In genomic region chr1:164458245-164458613, GRCm38 (mm10) we compare ENCODE assay signal across 9 mouse cellular contexts. TPM values are rescaled to one million over a fixed set of nuclear protein-coding genes. Genes with fewer than 3 reads are reported as not detected.
DNase-seq lines count a peak whose midpoint lies in the region; ATAC-seq and TF ChIP-seq lines count a peak whose summit lies in the region.
"Had no signal": no experiment of that assay in that cellular context is flagged by ENCODE, and none has a peak within 500 bp of the region (broad histone marks: within the 10 kb centered on the region; RNA-seq: fewer than 3 reads in every experiment).

Gene Atp1b1, minus strand, starts transcription at chr1:164458355.

- H3K4me3 ChIP-seq in ES-E14 (ENCODE audit: insufficient read depth in 1 of 2, low read depth in 1 of 2, low read length in 2 of 2, poor library complexity in 1 of 2, severe bottlenecking in 1 of 2): peak within 1 kb of the TSS; percentile 95 to 98
- H3K4me3 ChIP-seq in lung, embryonic 15.5 days: peak within 1 kb of the TSS; percentile 72

- H3K9ac ChIP-seq in ES-E14 (ENCODE audit: insufficient read depth, low read depth, low read length, poor library complexity, severe bottlenecking): peak within 1 kb of the TSS; percentile 89
- H3K9ac ChIP-seq in lung, embryonic 15.5 days: peak within 1 kb of the TSS; percentile 82

- peak; percentile 88 for ATAC-seq in lung, embryonic 15.5 days (ENCODE audit: borderline replicate concordance, extremely low read depth, low FRiP score, low TSS enrichment)

- H3K4me2 ChIP-seq in lung, embryonic 15.5 days: peak within 1 kb of the TSS; percentile 93

- peak; percentile 89 for DNase-seq in ES-E14 (ENCODE audit: low read depth, low spot score)
- DNase-seq in cerebellum, adult 11-12 months: peak; percentile 96
- peak; percentile 83 for DNase-seq in forelimb bud, embryonic 11.5 days (ENCODE audit: low read depth, low spot score)
- peak; percentile 90 for DNase-seq in heart, postnatal 4 days
- peak; percentile 85 to 88 for DNase-seq in layer of hippocampus, adult 8-10 months (ENCODE audit: low spot score in 2 of 2)
- DNase-seq in ovary, postnatal 36 days (ENCODE audit: low spot score): peak; percentile 88
- DNase-seq in thymus, postnatal 14 days: peak; percentile 97

- H3K4me1 ChIP-seq in ES-E14 (ENCODE audit: control insufficient read depth in 2 of 2, insufficient read depth in 2 of 2, low read length in 2 of 2, poor library complexity in 1 of 2): peaks cover 20 to 26% of the 10 kb centered on the region in 2 experiments
- H3K4me1 ChIP-seq in lung, embryonic 15.5 days: peaks cover 21% of the 10 kb centered on the region

- no peaks in the 10 kb centered on the region for H3K9me3 ChIP-seq in ES-E14 (ENCODE audit: control insufficient read depth, insufficient read depth, low read depth, low read length)
- H3K9me3 ChIP-seq in lung, embryonic 15.5 days: no peaks in the 10 kb centered on the region

- peak within 1 kb of the TSS; percentile 72 for H3K27ac ChIP-seq in ES-E14 (ENCODE audit: insufficient read depth, low read depth, low read length, poor library complexity, severe bottlenecking)
- H3K27ac ChIP-seq in lung, embryonic 15.5 days: peak within 1 kb of the TSS; percentile 95
- H3K27ac ChIP-seq: macrophage had no signal

- 1% methylated on average over 34 of the region's 35 CpGs for WGBS in lung, embryonic 15.5 days

- in situ Hi-C loops in ES-E14 (cut with MboI; ENCODE audit: low sequenced_read_pairs in 2 of 2, unreplicated experiment in 2 of 2): no loop called here

- H3K27me3 ChIP-seq in lung, embryonic 15.5 days: peaks cover 51% of the 10 kb centered on the region

- H3K36me3 ChIP-seq in ES-E14 (ENCODE audit: control insufficient read depth, insufficient read depth, low read length, poor library complexity, severe bottlenecking): peaks cover 3% of the 10 kb centered on the region; the same call in 1 of the 2 replicates
- H3K36me3 ChIP-seq in lung, embryonic 15.5 days: no peaks in the 10 kb centered on the region

TF ChIP-seq in ES-E14, 5 proteins besides CTCF, POLR2A, EP300 and RAD21:
- TF ChIP-seq ZC3H11A (IDR thresholded peaks at IDR 0.05; ENCODE audit: borderline replicate concordance, low read depth, low read length) (no peak), HCFC1 (IDR thresholded peaks at IDR 0.05; ENCODE audit: borderline replicate concordance, insufficient read depth, low read length) (0 out of 2 replicates have a peak, but pooled peaks have one; percentile 21), MAFK (IDR thresholded peaks at IDR 0.05; ENCODE audit: insufficient read depth, low read depth, low read length) (0 out of 2 replicates have a peak, but pooled peaks have one; percentile 3)

RNA-seq across cellular contexts. Expression of gene Atp1b1, which starts in this region (rescaled TPM):
- total RNA-seq in ES-E14 (2012; rRNA removed): 58.3 and 79.1 TPM in 2 replicates
- total RNA-seq in heart, postnatal 4 days (2021): 100 to 1,000 TPM; 423 to 424 TPM
- total RNA-seq in layer of hippocampus, adult 8-10 months (2022): 1,000 to 10,000 TPM; 1,927 to 2,142 (median 1,996) TPM
- 81.1 and 98.2 TPM in 2 replicates for polyA plus RNA-seq in lung, embryonic 15.5 days (2015; fragmentation: Nextera tagmentation; extraction: Ambion mirVana)

Comparison
In these comparisons a context has a peak if more than half of its experiments do, and no peak if none do; other contexts are left out.
1. Peak in every context shown above with its lines: DNase-seq, ATAC-seq, H3K4me3 ChIP-seq and H3K27ac ChIP-seq.
2. RNA of gene Atp1b1 (total RNA-seq): 1,927 to 2,142 TPM in layer of hippocampus, adult 8-10 months; 423 to 424 TPM in heart, postnatal 4 days and 58.3 to 79.1 TPM in ES-E14; every median in the first group is over 4 times any median in the second.